Mouse (Mus musculus) layer of hippocampus, adult 11-12 months (tissue): ENCODE results near the gene Hsd11b1.
"Not testable (repeated sequence)": the region's sequence is repeated elsewhere in the genome, so short reads cannot be mapped to it uniquely, and the experiment has no call there.

Source experiments
- DNase-seq: peaks from one replicate; pipeline ENCODE4 v3.0.0; 2022; ENCODE audit warnings: low spot score

Hsd11b1 gene

GRCm38 (mm10) chr1:193278414-193279045, 14.7 kb upstream of the Hsd11b1 start:
- no peak for DNase-seq

DNA sequence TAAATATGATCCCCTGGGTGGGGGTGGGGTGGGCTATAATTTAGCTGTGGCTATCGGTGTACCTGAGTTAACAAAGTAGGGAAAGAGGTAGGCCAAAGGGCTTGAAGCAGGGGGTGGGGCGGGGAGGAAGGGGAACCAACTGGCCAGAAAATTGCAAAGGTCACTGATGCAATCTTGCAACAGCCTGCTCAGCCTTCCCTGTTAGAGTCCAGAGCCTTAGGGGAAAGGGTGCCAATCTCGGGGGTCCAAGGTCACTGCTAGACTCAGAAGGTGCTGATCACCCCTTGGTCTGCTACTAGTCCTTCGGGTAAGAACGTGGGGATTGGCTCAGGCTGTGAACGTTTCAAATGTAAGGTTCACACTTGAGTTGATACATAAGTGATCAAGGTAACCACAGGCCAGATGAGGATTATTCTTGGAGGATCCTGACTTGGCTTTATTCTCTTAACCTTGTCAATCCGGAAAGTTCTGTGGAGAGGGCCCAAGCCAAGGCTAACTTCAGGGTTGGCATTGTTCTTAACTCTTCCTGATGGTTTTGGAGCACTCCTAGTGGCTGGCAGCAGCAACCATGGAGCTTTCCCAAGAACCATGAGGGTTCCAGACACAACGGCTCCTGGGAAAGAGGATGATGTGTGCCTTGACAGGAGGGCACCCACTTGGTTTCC, 10.7 kb upstream of the Hsd11b1 start:
- DNase-seq, result no peak

DNA sequence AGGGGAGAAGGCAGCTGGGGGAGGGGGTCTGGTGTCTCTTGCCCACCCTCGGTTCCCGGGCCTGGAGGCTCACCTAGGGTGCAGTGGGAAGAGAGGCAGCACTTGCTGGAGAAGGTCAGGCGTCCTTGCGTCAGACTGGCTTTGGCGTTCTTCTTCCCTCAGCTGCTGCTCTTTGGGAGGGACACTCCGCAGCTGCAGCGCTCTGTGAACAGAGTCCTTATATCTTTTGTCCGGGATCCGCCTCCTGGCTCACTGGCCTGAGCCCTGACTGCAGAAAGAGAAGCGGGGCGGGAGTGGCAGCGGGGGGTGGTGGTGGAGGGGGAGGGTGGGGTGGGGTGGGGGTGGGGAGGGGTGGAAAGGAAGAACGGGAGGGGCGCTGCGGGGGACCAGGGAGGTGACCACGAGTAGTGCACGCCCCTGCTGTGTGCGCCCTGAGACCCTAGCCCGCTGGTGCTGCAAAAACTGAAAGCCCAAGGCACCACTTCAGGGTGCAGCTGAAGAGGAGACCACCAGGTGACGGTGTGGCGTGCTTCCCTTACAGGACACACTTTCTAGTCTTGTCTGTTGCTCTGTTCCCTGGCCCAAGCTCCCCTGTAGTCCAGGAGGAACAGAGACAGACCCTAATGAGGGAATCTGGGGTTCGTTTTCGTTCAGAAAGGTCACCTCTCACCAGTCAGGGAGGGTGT, 9.2 kb upstream of the Hsd11b1 start, which contains the start of gene G0s2:
Gene G0s2 (minus strand): TSS at position 302 of the 686 bp plus-strand sequence.
- peak; percentile 74 for DNase-seq

DNA sequence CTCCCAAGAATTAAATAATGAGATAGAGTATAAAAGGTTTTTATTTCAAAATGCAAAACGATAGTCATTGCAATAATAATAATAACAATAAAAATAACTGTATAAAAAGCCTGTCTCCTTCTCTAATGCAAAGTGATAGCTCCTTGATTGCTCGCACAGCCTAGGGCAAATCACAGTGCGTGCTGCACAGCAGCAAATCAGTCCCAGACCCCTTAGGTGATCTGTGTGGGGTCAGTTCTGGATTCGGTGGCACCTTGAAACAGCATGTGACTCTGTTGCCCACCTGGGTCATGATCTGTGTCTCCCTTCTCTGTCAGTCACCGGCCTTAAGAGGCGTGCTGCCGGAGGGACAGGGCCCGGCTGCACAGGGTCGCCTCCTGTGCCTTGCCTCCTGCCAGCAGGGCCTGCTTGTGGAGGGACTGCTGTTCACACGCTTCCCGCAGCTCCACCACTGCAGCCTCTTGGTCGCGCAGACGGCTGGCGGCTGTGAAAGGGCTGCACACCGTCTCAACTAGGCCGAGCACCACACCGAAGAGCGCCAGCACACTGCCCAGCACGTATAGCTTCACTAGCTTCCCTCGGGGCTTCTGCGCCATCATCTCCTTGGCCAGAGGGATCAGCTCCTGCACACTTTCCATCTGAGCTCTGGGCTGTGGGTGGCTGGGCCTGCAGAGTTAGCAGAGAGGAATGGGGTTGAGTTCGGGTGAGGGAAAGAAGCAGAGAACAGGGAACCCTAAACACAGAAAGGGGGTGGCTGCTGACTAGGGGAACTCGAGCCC, 8.5 kb upstream of the Hsd11b1 start:
- DNase-seq, result peak; percentile 31

GRCm38 (mm10) chr1:193270965-193271763, 7.3 kb upstream of the Hsd11b1 start:
- no peak for DNase-seq

- no peak for DNase-seq
Measured at GRCm38 (mm10) chr1:193265734-193266133, 1.9 kb upstream of the Hsd11b1 start.

DNA sequence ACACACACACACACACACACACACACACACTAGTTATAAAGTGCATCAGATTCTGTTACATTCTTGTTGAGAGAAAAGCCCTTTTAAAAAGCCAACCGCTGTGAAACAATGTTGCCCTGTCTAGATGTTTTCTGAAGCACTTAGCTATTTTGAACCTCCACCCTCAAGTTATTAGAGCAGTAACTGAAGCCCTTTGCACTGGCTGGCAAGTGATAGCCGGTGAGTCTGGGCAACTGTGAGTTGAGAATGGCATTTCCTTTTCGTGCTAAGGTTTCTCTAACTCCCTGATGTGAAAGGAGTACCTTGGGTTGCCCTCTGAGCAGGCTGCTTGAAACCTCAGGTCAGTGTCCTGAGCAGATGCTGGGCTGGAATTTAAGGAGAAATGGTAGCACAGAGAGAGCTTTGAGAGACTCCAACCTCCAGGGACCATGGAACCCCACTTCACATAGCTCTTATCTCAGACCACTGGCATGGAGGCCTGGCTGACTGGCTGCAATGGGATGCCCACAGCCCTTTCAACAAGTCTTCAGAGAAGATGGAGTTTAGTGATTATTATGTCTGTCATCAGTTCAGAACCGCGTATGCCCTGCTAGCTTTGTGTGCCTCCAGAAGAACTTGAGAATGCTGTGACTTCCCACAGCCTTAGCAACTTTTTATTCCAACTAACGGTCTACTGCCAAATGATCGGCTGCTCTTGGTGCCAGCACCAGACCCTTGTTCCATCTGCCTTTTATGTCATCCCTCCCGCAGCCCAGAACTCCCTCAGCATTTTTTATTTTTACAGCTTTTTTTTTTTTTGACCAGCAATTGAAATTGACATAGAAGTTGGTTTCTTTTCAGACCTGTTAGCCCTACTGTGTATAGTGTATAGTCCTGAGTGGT, 608 bp downstream of the Hsd11b1 start:
- no peak for DNase-seq

DNA sequence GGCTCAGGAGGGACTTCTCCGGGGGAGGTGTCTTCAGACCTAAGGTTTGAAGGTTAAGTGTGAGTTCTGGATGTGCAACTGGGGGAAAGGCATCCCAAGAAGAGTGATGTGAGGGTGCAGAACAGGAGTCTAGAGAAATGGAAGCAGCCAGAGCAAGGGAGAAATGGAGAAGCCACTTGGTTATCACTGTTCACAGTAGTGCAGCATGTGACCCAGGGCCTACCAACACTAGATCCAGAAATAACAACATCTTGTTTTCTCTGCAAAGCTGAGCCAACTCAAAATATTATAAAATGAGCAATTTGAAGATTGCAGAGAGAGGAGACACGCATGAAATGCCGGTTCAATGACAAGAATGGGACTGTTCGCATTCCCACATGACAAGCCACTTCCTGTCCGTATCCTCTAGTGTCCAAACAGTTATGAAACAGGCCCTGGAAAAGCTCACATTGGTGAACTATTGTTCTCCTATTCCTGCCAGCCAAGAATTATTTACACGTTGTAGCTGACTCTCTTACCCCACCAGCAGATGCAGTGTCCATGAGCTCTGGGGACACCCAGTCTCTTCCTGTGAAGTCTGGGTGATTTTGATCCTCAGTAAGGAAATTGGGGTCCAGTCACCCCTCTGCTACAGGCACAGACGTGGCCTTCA, 1.9 kb downstream of the Hsd11b1 start:
- DNase-seq, result no peak

- DNase-seq, result no peak
Measured at GRCm38 (mm10) chr1:193259559-193259958, 4.3 kb downstream of the Hsd11b1 start.

DNA sequence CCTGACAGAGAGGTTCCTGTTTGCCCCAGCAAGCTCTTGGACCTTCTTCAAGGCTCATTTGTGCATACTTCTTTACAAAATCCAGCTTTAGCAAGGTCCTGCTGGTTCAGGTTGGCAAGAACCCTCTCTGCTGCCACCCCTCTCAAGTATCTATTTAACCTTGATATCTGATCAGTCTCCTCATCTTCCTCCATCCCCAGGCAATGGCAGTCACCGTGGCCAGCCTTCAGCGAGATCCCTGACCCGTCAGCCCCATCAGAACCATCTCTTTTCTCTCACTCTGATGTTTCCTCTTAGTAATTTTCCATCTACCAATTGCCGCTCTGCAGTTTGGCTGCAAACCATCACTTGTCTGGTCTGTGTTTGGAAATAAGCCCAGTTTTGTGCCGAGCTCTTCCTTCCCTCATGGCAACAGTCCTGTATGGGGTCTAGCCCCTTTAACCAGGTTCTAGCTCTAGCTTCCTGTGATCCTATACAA, 7.2 kb downstream of the Hsd11b1 start:
- no peak for DNase-seq

GRCm38 (mm10) chr1:193256289-193256577, 7.6 kb downstream of the Hsd11b1 start:
- DNase-seq, result no peak

DNA sequence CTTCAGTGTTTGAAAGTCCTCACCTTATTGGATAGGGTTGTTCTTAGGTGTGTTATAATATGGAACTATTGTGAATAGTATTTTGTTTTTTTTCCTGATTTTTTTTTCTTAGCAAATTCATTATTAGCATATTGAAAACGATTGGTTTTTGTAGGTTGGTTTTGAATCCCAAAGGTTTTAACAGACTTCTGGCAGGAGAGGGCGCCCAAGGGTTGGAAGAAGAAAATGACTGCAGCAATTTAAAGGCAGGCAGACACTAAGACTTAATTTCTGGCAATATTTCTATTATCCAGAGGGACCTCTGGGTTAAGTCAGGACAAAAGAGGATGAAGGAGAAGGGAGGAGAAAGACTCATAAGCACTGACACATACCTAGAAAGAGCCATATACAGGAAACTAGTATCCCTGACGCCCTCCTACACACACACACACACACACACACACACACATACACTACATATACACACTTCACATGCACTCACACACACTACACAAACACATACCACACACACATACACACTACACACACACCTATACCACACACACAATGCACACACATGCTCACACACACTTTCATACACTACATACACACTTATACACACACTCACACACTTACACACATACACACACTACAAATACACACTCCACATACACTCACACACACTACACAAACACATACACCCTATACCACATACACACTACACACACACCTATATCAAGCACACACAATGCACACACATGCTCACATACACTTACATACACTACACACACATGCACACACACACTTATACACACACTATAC, 8.2 kb downstream of the Hsd11b1 start:
- DNase-seq, result peak; percentile 80

GRCm38 (mm10) chr1:193255032-193255431, 8.8 kb downstream of the Hsd11b1 start:
- no peak for DNase-seq

- DNase-seq, result not testable (repeated sequence)
Measured at GRCm38 (mm10) chr1:193253895-193254294, 10.0 kb downstream of the Hsd11b1 start.

DNA sequence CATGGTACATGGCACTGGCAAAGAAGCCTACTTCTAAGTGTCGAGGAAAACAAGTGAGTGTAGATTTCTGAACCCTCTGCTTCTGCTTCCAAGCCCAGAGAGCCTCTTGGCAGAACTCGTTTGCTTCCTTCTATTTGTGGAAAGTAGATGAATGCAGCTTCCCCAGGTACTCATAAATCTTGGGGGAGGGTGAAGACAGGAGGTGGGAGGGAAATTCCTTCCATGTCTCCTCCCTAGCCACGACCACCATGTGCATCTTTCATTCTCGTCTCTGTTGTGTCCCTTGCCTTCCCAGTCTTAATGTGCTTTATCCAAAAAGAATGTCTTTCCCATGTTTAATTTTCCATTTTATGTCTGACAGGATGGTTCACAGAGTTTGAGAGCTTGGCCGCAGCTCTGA, 11.3 kb downstream of the Hsd11b1 start:
- DNase-seq, result no peak

DNA sequence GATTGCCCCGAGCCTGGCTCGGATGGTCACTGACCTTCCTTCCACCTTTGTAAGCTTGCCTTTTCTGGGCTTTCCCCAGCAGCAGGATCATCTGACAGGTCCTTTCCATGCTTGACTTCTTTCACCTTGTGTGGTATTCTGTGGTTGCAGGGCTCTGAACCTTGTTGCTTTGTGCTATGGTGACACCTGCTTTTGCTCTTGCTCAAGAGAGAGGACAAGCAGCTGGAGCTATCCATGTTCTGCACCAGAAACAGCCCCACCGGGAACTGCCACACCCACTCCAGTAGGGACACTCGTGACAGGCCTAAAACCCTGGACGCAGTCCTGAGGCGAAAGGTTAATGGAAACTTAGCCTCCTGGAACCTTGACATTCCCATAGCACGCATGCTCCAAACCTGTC, 12.5 kb downstream of the Hsd11b1 start:
- DNase-seq, result no peak

DNA sequence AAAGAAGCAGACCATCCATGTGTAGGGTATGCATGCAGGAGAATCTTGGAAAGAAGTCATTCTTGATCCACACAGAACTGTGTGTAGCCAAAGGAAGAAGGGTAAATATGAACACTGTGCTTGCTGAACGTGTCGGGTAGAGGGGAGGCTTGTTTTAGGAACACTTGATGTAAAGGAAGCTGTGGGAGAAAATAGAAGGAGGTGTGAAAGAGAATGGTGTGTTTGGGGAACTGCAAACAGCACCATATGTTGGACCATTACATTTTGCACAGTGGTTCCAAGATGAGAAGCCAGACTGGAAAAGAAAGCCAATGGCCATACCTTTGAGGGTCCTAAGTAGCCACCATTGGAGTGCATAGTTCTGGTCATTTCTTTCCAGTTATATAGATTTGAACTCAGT, 13.8 kb downstream of the Hsd11b1 start:
- DNase-seq, result no peak

DNA sequence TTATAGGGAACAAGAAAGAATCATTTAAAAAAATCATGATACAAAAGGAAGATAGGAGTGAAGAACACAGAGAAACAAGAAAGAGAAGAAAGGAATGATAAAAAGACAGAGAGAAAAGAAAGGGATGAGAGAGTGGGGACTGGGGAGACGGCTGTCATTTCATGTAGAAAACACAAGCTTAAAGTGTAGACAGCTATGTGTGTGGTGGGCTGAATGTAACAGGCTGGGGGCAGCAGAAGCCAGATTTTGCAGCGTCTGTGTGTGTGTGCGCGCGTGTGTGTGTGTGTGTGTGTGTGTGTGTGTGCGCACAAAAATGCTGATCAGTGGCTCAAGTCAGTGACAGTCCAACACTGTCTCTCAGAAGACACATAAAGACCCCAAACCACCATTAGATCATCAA, 19.6 kb downstream of the Hsd11b1 start:
- DNase-seq, result no peak

DNA sequence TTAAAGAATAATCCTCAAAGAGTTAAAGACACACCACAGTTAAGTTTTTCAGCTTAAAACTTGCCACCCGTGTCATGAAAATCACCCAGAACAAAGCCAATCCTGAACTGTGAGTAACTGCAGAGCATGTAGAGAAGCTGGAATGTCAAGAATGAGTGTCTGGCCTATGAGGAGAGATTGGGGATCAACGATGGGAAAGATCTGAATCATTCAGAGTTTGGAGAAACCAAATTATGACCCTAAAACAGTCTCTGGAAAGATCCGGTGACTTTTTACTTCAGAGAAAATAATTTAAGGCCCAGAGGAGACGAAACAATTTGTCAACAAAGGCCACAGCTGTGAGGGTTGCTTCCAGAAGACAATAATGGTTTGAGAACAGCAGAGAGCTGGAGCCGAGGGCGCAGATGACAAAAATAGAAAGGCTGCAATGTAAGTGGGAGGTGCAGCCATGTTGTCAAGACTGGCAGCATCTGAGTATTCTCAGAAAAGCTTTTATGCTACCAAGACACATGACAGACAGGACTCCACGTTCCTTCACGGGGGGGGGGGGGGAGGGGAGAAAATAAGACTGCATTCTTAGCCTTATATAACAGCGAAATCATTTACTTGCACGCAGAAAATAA, 20.2 kb downstream of the Hsd11b1 start:
- DNase-seq, result no peak
